Mouse (Mus musculus) layer of hippocampus, adult 9-10 months (tissue): ENCODE results near the gene Lrrtm1.

ENCODE experiments used
- DNase-seq: peaks from one replicate; pipeline ENCODE4 v3.0.0; 2022; ENCODE audit warnings: low spot score

Gene Lrrtm1

GRCm38 (mm10) chr6:77242601-77243406 is at the start of gene Lrrtm1:
Gene Lrrtm1 (plus strand): TSS chr6:77242689.
- no peak for DNase-seq

GRCm38 (mm10) chr6:77196650-77197049 is 45.8 kb upstream of the Lrrtm1 start:
- DNase-seq: no peak

DNA sequence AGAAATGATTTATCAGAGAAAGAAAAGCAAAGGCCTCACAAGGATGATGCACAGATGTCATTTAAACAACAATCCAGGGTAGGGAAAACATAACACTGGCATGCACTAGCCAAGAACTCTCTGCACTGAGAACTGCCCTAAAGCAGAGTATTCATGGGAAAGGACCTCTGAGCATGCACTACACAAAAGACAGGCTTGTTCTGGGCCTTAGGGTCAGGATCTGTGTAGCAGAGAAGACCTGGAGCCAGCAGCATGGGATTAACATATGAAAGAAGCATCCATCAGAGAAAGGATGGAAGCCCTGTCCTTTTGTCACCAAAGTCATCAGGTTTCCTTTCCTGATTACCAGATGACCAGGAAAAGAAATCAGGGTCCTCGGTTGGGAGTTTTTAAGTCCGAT is 43.1 kb upstream of the Lrrtm1 start:
- no peak for DNase-seq

DNA sequence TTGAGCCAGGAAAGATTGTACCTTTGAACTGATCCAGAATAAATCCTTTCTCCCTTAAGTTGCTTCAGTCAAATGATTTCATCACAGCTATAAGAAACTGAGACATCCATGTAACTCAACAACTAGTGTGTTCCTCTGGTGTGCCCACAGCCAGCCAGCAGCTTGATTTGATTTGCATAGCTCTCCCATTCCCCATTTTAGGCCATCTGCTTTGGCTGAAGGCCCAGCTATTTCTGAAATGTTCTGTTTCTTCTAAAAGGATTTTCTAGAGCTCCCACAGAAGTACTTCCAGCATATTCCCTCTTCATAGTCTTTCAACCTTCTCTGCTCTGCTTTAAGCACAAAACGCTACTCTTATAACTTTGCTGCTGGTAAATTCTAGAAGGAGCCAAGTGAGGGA is 33.3 kb upstream of the Lrrtm1 start:
- no peak for DNase-seq

GRCm38 (mm10) chr6:77209929-77210328 is 32.6 kb upstream of the Lrrtm1 start:
- DNase-seq: no peak

DNA sequence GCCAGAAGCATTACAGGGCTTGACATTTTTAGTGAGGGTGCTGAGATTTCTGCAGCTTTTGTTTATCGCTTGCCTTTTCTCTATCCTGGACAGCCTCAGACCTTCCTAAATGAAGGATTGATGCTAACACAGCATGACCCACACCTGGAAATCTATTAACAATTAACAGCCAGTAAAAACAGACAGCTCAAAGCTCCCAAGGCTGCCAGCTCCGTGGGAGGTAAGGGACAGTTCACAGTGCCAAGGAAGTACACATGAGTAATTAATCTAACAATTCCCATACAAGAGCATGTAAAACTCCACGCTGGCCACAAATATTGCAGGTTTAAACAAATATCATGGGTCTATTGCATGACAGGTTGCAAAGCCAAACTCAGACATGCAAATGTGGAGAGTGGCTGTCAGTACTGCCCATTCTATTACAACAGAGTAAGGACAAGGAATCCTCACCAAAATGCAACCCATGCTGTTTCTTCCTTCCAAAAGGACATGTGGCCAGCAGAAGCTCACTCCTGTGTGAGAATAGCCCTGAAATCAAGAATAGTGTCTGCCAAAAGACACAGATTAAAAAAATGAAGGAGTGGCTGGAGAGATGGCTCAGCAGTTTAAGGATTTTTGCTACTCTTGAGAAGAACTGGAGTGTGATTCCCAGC is 28.6 kb upstream of the Lrrtm1 start:
- no peak for DNase-seq

DNA sequence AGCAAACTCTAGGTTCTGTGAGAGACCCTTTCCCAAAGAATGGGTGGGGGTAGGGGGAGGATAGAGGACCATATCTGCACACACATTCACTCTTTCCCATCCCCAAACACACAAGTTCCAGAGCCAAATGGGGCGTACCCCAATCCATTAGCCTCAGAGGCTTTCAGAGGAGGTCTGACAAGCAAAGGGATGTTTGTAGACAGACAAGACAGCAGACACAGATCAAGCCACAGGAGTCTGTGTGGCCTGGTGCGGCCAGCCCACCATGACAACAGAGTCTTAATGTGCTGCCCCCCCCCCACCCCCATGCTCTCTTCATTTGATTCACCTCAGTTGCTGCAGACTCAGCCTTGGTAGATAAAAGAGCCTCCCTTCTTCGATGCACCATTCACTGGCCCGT is 27.2 kb upstream of the Lrrtm1 start:
- DNase-seq: no peak

- DNase-seq: no peak
These were observed 23.6 kb upstream of the Lrrtm1 start for GRCm38 (mm10) chr6:77218875-77219274.

DNA sequence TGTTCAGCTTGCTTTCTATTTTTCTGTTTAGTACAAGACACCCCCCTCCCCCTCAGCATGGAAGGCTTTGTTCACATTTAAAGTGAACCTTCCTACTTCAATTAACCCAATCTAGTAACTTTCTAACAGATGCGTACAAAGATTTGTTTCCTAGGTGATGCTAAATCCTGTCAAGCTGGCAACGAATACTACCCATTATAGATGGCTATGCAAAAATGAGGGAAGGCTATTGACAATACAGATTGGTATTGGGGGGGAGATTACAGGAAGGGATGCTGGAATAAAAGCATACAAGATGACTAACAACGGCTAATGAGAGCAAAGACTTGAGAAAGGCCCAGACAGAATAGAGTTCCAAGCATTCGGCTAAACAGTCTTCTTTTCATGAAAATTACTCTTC is 21.7 kb upstream of the Lrrtm1 start:
- no peak for DNase-seq

- DNase-seq: no peak
These were observed 19.4 kb upstream of the Lrrtm1 start for GRCm38 (mm10) chr6:77222849-77223638.

GRCm38 (mm10) chr6:77240426-77240825 is 2.1 kb upstream of the Lrrtm1 start:
- no peak for DNase-seq

DNA sequence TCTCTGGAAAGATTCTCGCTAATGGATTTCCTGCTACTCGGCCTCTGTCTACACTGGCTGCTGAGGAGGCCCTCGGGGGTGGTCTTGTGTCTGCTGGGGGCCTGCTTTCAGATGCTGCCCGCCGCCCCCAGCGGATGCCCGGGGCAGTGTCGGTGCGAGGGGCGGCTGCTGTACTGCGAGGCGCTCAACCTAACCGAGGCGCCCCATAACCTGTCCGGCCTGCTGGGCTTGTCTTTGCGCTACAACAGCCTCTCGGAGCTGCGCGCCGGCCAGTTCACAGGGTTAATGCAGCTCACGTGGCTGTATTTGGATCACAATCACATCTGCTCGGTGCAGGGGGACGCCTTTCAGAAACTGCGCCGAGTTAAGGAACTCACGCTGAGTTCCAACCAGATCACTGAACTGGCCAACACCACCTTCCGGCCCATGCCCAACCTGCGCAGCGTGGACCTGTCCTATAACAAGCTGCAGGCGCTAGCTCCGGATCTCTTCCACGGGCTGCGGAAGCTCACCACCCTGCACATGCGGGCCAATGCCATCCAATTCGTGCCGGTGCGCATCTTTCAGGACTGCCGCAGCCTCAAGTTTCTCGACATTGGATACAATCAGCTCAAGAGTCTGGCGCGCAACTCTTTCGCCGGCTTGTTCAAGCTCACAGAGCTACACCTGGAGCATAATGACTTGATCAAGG is 1.2 kb downstream of the Lrrtm1 start:
- DNase-seq: no peak

DNA sequence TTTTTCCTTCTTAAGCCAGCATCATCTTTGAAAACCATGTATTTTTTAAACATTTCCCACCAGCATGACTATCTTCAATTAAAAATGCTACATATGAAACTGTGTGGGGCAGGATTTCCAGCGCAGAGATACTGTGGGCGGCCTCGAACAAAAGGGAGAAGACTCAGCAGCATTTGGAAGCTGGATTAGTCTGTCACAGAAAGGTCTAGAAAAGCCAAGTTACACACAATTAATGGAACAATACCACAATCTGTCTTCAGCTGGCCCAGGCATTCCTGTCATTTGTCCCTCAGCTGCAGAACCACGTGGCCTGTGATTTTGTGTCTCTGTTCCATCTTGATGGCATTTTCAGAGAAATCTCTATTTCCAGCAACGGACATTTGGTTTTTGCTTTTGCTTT is 11.0 kb downstream of the Lrrtm1 start:
- DNase-seq: no peak

GRCm38 (mm10) chr6:77256348-77256747 is 13.9 kb downstream of the Lrrtm1 start:
- DNase-seq: no peak

- DNase-seq: no peak
These were observed 15.0 kb downstream of the Lrrtm1 start for GRCm38 (mm10) chr6:77257358-77258105.

DNA sequence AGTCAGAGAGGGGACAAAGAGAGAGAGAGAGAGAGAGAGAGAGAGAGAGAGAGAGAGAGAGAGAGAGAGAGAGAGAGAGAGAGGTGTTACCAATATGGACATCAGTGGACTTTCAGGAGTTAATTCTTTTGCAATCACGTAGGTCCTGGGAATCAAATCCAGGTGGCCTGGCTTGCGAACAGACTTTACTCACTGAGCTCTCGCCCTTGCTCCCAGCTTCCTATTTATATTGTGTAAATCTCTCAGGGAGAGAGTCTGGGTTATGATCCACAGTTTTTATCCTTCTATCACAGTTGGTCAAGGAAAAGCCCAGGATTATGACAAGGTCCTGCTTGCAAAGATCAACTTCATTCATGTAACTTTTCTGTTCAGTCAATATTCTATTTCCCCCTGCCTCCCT is 22.7 kb downstream of the Lrrtm1 start:
- no peak for DNase-seq

- no peak for DNase-seq
These were observed 36.3 kb downstream of the Lrrtm1 start for GRCm38 (mm10) chr6:77278794-77279193.

DNA sequence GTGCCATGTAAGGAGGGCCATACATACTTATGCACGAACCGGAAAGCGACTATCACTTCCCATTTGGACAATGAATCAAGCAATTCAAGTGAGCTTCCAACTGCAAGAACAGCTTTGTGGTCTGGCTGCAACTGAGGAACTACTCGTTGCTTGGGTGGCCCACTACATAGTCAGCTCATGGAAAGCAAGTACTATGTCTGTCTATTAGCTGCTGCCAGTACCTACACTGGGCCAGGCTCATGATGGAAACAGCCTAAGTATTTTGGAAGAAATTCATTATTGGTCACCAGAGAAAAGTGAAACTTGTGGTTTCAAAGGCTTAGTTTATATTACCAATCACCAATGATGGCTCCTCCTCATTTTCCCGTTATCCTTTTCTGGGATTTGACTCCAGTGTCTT is 43.8 kb downstream of the Lrrtm1 start:
- DNase-seq: no peak

GRCm38 (mm10) chr6:77288402-77288801 is 45.9 kb downstream of the Lrrtm1 start:
- DNase-seq: no peak

- no peak for DNase-seq
These were observed 48.9 kb downstream of the Lrrtm1 start for GRCm38 (mm10) chr6:77291415-77291814.

DNA sequence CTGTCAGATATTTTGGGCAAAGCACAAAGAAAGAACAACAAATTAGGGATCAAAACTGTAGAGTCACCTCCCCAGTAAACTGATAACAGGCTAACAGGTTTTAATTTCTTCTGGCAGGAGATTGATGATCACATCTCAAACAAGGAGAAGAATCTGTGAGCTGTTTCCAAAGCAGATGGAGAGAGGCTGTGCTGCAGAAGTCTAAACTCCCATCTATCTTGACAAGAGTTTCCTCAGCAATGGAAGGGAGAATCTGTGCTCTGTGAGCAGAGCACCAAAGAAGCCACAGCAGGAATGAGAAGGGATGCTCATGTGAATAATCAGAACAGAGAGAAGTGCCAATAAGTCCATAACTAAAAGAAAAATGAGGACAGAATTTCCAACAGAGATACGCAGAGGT is 58.8 kb downstream of the Lrrtm1 start:
- DNase-seq: no peak

- no peak for DNase-seq
These were observed 64.3 kb downstream of the Lrrtm1 start for GRCm38 (mm10) chr6:77306796-77307195.
